Mouse (Mus musculus) c-Kit-positive CD71-negative TER-119-negative erythroid progenitor cells, embryonic 14.5 days (primary cell): ENCODE results near the gene Cmtm6.
A peak's percentile ranks its signal among the peaks of the same experiment; 100 is the strongest.

Experiments
- DNase-seq: peaks from one replicate; pipeline ENCODE4 v3.0.0-alpha.2; 2013; ENCODE audit warnings: low read depth

The Cmtm6 gene

GRCm38 (mm10) chr9:114771565-114771964, 40.6 kb downstream of the Cmtm6 start:
- no peak for DNase-seq

GRCm38 (mm10) chr9:114774629-114775028, 43.7 kb downstream of the Cmtm6 start:
- no peak for DNase-seq

DNA sequence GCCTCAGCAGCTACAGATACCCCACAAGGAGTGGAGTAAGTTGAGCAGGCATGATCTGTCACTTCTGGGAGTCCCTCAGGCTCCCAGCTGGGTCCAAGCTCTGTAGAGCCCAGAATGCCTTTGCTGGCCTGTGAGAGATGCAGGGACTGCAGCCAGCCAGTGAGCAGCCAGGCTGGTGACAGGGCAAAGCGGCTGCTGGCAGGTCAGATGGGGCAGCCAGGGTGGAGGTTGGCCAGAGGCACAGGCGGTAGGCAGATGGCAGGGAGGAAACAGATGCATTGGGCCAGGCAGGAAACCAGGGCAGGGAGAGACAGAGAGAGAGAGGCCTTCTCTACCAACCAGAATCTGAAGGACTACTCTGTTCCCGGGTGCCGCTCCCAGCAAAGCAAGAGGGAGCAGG, 44.4 kb downstream of the Cmtm6 start:
- DNase-seq, result no peak

- DNase-seq, result no peak
Measured at GRCm38 (mm10) chr9:114776361-114776760, 45.4 kb downstream of the Cmtm6 start.

DNA sequence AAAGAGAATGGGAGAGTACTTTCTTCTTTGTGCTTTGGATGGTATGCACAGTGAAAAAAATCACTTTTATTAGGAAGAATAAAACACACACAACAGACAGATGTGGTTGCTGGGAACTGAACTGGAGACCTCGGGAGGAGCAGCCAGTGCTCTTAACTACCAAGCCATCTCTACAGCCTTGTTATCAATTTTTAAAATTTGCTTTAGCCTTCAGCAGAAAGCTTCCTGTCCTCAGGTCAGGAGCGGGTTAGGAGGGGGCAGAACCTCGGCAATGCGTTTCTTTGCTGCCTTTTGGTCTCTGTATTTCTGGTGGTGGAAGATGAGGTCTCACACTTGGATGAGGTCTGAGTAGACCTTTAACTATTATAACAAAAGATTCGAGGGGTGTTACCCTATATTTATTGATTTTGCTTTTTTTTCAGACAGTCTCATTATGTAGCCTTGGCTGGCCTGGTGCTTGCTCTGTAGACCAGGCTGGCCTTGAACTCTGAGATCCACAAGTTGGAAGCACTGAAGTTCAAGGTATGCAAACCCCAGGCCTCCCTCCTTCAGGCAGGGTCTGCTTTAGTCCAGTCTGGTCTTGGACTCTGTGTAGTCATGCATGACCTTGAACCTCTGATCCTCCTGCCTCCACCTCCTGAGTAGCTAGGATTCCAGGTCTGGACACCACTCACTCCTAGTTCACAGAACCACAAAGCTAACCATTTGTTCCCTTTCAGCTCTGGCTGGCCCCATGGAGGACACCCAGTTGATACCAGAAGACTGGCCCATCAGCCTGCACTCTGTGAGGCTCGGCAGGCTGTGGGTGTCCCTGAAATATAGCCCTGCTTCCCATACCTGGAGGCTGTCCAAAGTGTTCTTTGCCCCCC, 46.5 kb downstream of the Cmtm6 start:
- no peak for DNase-seq

GRCm38 (mm10) chr9:114778047-114778390, 47.1 kb downstream of the Cmtm6 start:
- no peak for DNase-seq

DNA sequence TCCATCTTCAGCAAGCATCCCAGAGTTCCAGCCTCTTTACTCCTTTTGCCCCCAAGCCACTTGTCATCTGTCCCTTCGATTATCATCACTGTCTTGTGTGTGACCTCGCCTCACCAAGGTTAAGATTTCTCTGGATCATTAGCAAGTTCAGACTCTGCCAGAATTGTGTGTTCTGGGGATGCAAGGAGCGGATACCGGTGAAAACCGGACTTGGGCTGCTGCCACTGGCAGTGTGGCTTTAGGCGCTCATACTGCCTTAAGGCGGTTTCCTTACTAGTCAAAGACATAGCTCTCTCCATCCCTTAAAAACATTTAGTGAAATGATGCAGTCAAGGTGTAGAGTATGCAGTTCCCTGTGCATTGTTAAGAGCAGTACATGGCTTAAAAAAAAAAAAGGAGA, 48.0 kb downstream of the Cmtm6 start:
- no peak for DNase-seq

GRCm38 (mm10) chr9:114779984-114780745, 49.2 kb downstream of the Cmtm6 start:
- no peak for DNase-seq

GRCm38 (mm10) chr9:114780746-114781525, 50.0 kb downstream of the Cmtm6 start:
- no peak for DNase-seq

DNA sequence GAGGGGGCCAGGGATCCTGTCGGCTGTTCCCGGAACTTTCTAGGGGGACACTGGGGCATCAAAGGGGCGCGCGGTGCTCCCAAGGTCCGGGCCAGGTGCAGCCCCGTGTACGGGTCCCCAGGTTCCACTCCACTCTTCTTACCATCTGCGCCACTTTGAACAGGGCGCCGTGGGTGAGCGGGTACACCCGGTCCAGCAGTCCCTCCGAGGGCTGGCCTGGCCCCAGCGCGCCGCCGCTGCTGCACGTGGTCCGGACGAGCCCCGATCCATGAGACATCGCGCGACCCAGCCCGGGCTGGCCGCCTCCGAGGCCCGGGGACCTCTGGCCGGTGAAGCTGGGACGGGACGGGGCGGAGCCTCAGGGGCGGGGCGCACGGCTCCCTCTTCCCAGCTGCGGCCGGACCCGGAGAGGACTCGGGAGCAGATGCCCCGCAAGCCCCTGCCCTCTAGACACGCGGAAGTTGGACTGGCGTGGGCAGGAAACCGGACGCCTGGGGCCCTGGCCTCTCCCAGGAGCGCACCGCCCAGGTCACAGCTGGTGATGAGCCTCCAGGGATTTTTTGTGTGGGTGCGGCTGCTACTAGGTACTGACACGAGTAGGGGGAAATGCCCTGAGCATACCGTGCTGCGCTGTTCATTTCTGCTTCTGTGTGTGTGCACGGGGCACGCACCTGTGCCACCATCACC, 50.8 kb downstream of the Cmtm6 start, which contains the start of gene Cmtm7:
Gene Cmtm7 (minus strand): TSS at position 331 of the 687 bp plus-strand sequence.
- DNase-seq, result no peak

GRCm38 (mm10) chr9:114785432-114786125, 54.7 kb downstream of the Cmtm6 start:
- no peak for DNase-seq

- no peak for DNase-seq
Measured at GRCm38 (mm10) chr9:114787134-114787533, 56.2 kb downstream of the Cmtm6 start.

DNA sequence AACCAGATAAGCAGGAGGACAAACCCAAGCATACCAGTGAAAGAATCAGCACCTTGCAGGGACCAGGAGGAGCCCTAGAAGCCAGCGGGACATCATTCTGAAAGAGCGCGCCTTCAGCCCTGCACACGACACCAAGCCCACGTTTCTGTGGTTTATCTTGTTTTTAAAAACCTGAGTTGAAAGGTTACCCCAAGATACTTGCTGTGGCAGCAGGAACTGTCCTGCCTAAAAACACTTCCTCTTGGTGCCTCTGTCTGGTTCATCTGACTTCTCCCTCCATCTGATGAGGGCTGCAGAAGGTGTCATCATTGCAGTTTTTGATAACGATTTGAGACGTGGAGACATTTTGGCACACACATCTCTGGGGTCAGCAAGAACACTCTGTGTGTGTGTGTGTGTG, 56.8 kb downstream of the Cmtm6 start:
- DNase-seq, result no peak

GRCm38 (mm10) chr9:114788697-114789096, 57.8 kb downstream of the Cmtm6 start:
- no peak for DNase-seq

DNA sequence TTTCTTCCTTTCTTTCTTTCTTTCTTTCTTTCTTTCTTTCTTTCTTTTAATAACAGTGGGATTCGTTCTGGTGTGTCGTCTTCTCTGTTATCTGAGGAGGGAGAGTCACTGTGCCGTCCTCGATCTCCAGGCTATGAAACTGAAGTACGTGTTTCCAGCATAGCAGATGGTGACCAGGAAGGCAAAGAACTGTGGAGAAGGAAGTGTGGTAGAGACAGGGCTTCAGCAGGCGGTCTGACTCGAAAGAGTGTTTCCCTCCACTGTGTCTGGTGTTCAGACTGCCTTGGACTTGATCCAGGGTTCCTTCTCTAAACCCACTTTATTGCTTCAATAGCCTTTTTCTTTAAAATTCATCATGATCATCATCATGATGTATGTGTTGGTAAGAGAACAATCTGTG, 58.6 kb downstream of the Cmtm6 start:
- no peak for DNase-seq

DNA sequence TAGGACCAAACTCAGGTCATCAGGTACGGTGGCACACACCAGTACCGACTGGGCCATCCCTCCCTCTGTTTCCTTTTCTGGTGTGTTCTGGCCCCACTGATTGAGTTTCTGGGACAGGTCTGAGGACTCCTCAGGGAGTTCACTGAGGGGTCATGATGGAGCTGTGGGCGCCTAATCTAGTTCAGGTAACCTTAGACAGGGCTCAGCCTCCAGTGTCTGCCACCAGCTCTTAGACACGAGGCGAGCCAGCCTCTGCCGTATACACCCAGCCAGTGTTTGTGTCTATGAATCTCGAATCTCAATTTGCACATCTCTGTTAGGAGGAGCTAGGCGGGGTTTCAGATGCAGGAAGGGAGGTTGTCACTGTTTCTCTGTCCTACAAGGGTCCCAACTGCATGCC, 59.1 kb downstream of the Cmtm6 start:
- no peak for DNase-seq

- no peak for DNase-seq
Measured at GRCm38 (mm10) chr9:114793764-114794295, 62.9 kb downstream of the Cmtm6 start.

DNA sequence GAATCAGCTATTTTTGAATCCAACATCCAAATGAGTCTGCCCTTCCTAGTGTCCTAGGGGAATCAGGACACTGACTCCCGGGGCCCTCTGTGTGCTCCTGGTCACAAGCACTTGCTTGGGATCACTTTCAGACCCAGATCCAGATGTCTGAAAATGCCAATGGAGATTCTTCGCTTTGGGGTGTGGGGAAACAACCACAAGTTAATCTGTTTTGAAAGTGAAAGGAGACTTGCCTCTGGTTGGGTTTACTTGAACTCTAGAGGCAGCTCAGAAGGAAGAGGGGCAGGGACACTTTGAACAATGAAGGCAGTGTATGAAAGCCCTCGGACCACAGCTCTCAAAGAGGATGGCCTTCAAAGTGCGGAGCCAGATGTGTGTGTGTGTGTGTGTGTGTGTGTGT, 63.6 kb downstream of the Cmtm6 start:
- no peak for DNase-seq

DNA sequence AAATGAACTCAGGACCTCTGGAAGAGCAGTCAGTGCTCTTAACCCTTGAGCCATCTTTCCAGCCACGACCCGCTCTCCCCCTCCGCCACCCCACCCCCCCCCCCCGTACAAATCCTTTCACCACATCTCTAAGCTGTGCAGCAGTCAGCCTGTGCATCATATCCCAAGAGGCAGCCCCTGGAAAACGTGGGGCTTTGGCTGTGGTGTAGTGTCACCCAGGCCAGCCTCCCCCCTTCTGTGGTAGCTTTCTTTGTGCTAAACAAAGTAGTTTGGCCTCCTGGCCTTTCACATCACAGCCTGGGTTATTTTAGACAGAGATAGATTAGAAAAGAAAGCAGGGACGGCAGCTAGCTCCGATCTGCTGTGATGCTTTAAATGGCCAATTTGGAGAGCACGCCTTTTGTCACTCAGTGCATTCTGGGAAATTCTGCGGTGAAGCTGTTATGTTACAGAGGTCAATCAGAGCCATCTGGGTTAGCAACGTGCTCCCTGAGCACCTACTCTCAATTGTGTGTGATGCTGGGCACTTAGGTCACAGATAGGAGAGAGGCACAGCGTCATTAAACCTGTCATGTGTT, 65.6 kb downstream of the Cmtm6 start:
- DNase-seq, result no peak

- DNase-seq, result peak; percentile 78
Measured at GRCm38 (mm10) chr9:114797329-114798004, 66.6 kb downstream of the Cmtm6 start.
